Mouse (Mus musculus) CH12.LX (cell line): Measurements from ENCODE around the gene Prom1.
"Not testable (repeated sequence)": the region's sequence is repeated elsewhere in the genome, so short reads cannot be mapped to it uniquely, and the experiment has no call there.

ENCODE experiments used
- CHD2 ChIP-seq: IDR thresholded peaks from 2 replicates; pipeline ENCODE4 v1.6.1; 2011; ENCODE audit warnings: low read length, improper control_type of control experiment
- CTCF ChIP-seq, 2 experiments: IDR thresholded peaks in 1 of 2; conservative IDR thresholded peaks in 1 of 2; 2 replicates each; pipeline ENCODE4 v1.5.1; 2011 to 2012; ENCODE audit warnings: low read depth in 2 of 2, low read length in 2 of 2, improper control_type of control experiment in 1 of 2, inconsistent platforms in 1 of 2, mild to moderate bottlenecking in 1 of 2, moderate library complexity in 1 of 2
- ELF1 ChIP-seq: IDR thresholded peaks from 2 replicates; pipeline ENCODE4 v1.6.1; 2014; ENCODE audit warnings: low read depth, mild to moderate bottlenecking, inconsistent platforms, low read length, improper control_type of control experiment
- EP300 ChIP-seq: IDR thresholded peaks from 2 replicates; pipeline ENCODE4 v1.6.1; 2011; ENCODE audit warnings: low read length, improper control_type of control experiment
- JUN ChIP-seq: IDR thresholded peaks from 2 replicates; pipeline ENCODE4 v1.6.1; 2011; ENCODE audit warnings: low read depth, mild to moderate bottlenecking, low read length, improper control_type of control experiment, moderate library complexity; ENCODE audit not compliant: insufficient read depth
- MAFK ChIP-seq: IDR thresholded peaks from 2 replicates; pipeline ENCODE4 v1.6.1; 2011; ENCODE audit warnings: low read length, improper control_type of control experiment; ENCODE audit not compliant: insufficient replicate concordance
- MAX ChIP-seq: IDR thresholded peaks from 2 replicates; pipeline ENCODE4 v1.6.1; 2011; ENCODE audit warnings: low read length, improper control_type of control experiment
- NELFE ChIP-seq: IDR thresholded peaks from 2 replicates; pipeline ENCODE4 v1.6.1; 2011; ENCODE audit warnings: low read depth, low read length, improper control_type of control experiment
- POLR2A ChIP-seq: IDR thresholded peaks from 2 replicates; pipeline ENCODE4 v1.6.1; 2011; ENCODE audit warnings: low read depth, mild to moderate bottlenecking, improper control_type of control experiment, low read length
- POLR2AphosphoS2 ChIP-seq: IDR thresholded peaks from 2 replicates; pipeline ENCODE4 v1.6.1; 2011; ENCODE audit warnings: low read depth, low read length, improper control_type of control experiment
- USF1 ChIP-seq: IDR thresholded peaks from 2 replicates; pipeline ENCODE4 v1.6.1; 2014; ENCODE audit warnings: low read depth, mild to moderate bottlenecking, inconsistent platforms, low read length, improper control_type of control experiment
- USF2 ChIP-seq: conservative IDR thresholded peaks from 2 replicates; pipeline ENCODE4 v1.6.1; 2011; ENCODE audit warnings: low read depth, low read length, improper control_type of control experiment

GRCm38 (mm10) chr5:44126574-44126973 lies 24.7 kb upstream of the Prom1 start:
- not testable (repeated sequence) for TF ChIP-seq POLR2AphosphoS2; POLR2A; CTCF (conservative IDR thresholded peaks at IDR 0.05 in 1 of 2, IDR thresholded peaks at IDR 0.05 in 1 of 2; ENCODE audit: low read depth in 2 of 2, low read length in 2 of 2); EP300; USF2; NELFE; MAX; USF1; MAFK; JUN; ELF1; CHD2
